Mouse (Mus musculus) brain, embryonic 14.5 days (tissue): ENCODE data around the gene Pus1. TPM values are rescaled to one million over a fixed set of nuclear protein-coding genes. Genes with fewer than 3 reads are reported as not detected.

Experiments
- DNase-seq: peaks from one replicate; pipeline ENCODE4 v3.0.0-alpha.2; 2011; ENCODE audit warnings: low read depth
- CTCF ChIP-seq: fragments of 200-500 bp; IDR thresholded peaks from 2 replicates; pipeline ENCODE4 v1.5.1; 2012; ENCODE audit warnings: inconsistent platforms, mild to moderate bottlenecking, moderate library complexity, borderline replicate concordance; ENCODE audit not compliant: insufficient read depth, insufficient read length; ENCODE audit errors: extremely low read depth
- POLR2A ChIP-seq: fragments of 200-500 bp; IDR thresholded peaks from 2 replicates; pipeline ENCODE4 v1.6.1; 2012; ENCODE audit warnings: mild to moderate bottlenecking, inconsistent platforms, borderline replicate concordance; ENCODE audit not compliant: poor library complexity, insufficient read depth, insufficient read length, severe bottlenecking; ENCODE audit errors: extremely low read depth
- polyA plus RNA-seq: library from polyadenylated mRNA; depleted of rRNA; stranded (reverse); fragments of >200 nt; gene quantifications from 2 replicates; pipeline ENCODE4 v1.2.3, GENCODE M21; 2012; rRNA removed

Gene Pus1
- polyA plus RNA-seq = 20.6 TPM in 2 replicates

GRCm38 (mm10) chr5:110779998-110780760 is at the start of gene Pus1:
Pus1 (minus strand) TSS chr5:110780659.
- TF ChIP-seq POLR2A = peak; percentile 13; the same call in 1 of the 2 replicates
- TF ChIP-seq CTCF = no peak
- DNase-seq = peak; percentile 94

GRCm38 (mm10) chr5:110827576-110827975 is 47.1 kb upstream of the Pus1 start:
- TF ChIP-seq CTCF = no peak
- TF ChIP-seq POLR2A = no peak
- no peak for DNase-seq

- DNase-seq = no peak
- TF ChIP-seq CTCF = no peak
- TF ChIP-seq POLR2A = no peak
These were observed 46.5 kb upstream of the Pus1 start for GRCm38 (mm10) chr5:110826781-110827495.

GRCm38 (mm10) chr5:110824421-110824820 is 44.0 kb upstream of the Pus1 start:
- TF ChIP-seq POLR2A = no peak
- TF ChIP-seq CTCF = no peak

GRCm38 (mm10) chr5:110809667-110810325 is 29.3 kb upstream of the Pus1 start, which contains the start of gene Ulk1:
Ulk1 (minus strand) TSS chr5:110810097.
- DNase-seq = peak; percentile 100
- TF ChIP-seq POLR2A = peak; percentile 94
- TF ChIP-seq CTCF = no peak

More at GRCm38 (mm10) chr5:110824421-110824820, 44.0 kb upstream of the Pus1 start:
- no peak for DNase-seq

- TF ChIP-seq POLR2A = no peak
- TF ChIP-seq CTCF = no peak
- DNase-seq = peak; percentile 35
These were observed 28.6 kb upstream of the Pus1 start for GRCm38 (mm10) chr5:110808821-110809666.

- peak; percentile 85 for DNase-seq
- no peak for TF ChIP-seq CTCF
- TF ChIP-seq POLR2A = no peak
These were observed 27.7 kb upstream of the Pus1 start for GRCm38 (mm10) chr5:110808061-110808631.

GRCm38 (mm10) chr5:110807453-110807852 is 27.0 kb upstream of the Pus1 start:
- DNase-seq = no peak
- TF ChIP-seq CTCF (no peak), POLR2A (no peak)

- DNase-seq = no peak
- TF ChIP-seq POLR2A = no peak
- TF ChIP-seq CTCF = no peak
These were observed 26.2 kb upstream of the Pus1 start for GRCm38 (mm10) chr5:110806676-110807075.

- DNase-seq = no peak
- TF ChIP-seq CTCF = no peak
- no peak for TF ChIP-seq POLR2A
These were observed 25.7 kb upstream of the Pus1 start for GRCm38 (mm10) chr5:110806154-110806553.
